Mouse (Mus musculus) MEL (cell line): Measurements from ENCODE around the gene Amhr2.

Source experiments
- BHLHE40 ChIP-seq: IDR thresholded peaks from 2 replicates; pipeline ENCODE4 v1.6.1; 2012; ENCODE audit warnings: low read depth, mild to moderate bottlenecking, inconsistent platforms, low read length, improper control_type of control experiment, borderline replicate concordance
- CHD2 ChIP-seq: IDR thresholded peaks from 2 replicates; pipeline ENCODE4 v1.6.1; 2011; ENCODE audit warnings: low read length, improper control_type of control experiment
- CTCF ChIP-seq, 3 experiments: IDR thresholded peaks in 2 of 3; conservative IDR thresholded peaks in 1 of 3; 2 replicates each; pipeline ENCODE4 v1.5.1; 2011 to 2012; ENCODE audit warnings: low read length in 3 of 3, low read depth in 2 of 3, mild to moderate bottlenecking in 2 of 3, improper control_type of control experiment in 1 of 3, inconsistent platforms in 1 of 3, mixed read lengths in 1 of 3, moderate library complexity in 1 of 3; ENCODE audit not compliant: control insufficient read depth in 1 of 3, insufficient read depth in 1 of 3, poor library complexity in 1 of 3, severe bottlenecking in 1 of 3
- E2F4 ChIP-seq: IDR thresholded peaks from 2 replicates; pipeline ENCODE4 v1.6.1; 2011; ENCODE audit warnings: low read depth, low read length, improper control_type of control experiment, borderline replicate concordance
- EP300 ChIP-seq, 2 experiments: IDR thresholded peaks; 2 replicates each; pipeline ENCODE4 v1.6.1; 2011; ENCODE audit warnings: improper control_type of control experiment in 2 of 2, low read length in 2 of 2, low read depth in 1 of 2, mild to moderate bottlenecking in 1 of 2
- GABPA ChIP-seq: IDR thresholded peaks from 2 replicates; pipeline ENCODE4 v1.6.1; 2012; ENCODE audit warnings: low read depth, mild to moderate bottlenecking, inconsistent platforms, low read length, improper control_type of control experiment, moderate library complexity
- MXI1 ChIP-seq: IDR thresholded peaks from 2 replicates; pipeline ENCODE4 v1.6.1; 2011; ENCODE audit warnings: mild to moderate bottlenecking, low read depth, low read length, improper control_type of control experiment
- POLR2A ChIP-seq, 2 experiments: IDR thresholded peaks; 2 replicates each; pipeline ENCODE4 v1.6.1; 2011 to 2012; ENCODE audit warnings: low read length in 2 of 2, mild to moderate bottlenecking in 2 of 2, control low read depth in 1 of 2, improper control_type of control experiment in 1 of 2, low read depth in 1 of 2, moderate library complexity in 1 of 2; ENCODE audit not compliant: control insufficient read depth in 1 of 2, insufficient read depth in 1 of 2, poor library complexity in 1 of 2
- POLR2AphosphoS2 ChIP-seq: IDR thresholded peaks from 2 replicates; pipeline ENCODE4 v1.6.1; 2011; ENCODE audit warnings: low read length, improper control_type of control experiment
- POLR2AphosphoS5 ChIP-seq: IDR thresholded peaks from 2 replicates; pipeline ENCODE4 v1.6.1; 2012; ENCODE audit warnings: low read depth, borderline replicate concordance, mild to moderate bottlenecking, inconsistent platforms, low read length, moderate library complexity, mixed read lengths
- SMC3 ChIP-seq: IDR thresholded peaks from 2 replicates; pipeline ENCODE4 v1.6.1; 2011; ENCODE audit warnings: low read depth, low read length, improper control_type of control experiment
- TAL1 ChIP-seq: IDR thresholded peaks from 2 replicates; pipeline ENCODE4 v1.6.1; 2012; ENCODE audit warnings: mild to moderate bottlenecking, inconsistent platforms, low read length, moderate library complexity, mixed read lengths
- UBTF ChIP-seq: IDR thresholded peaks from 2 replicates; pipeline ENCODE4 v1.6.1; 2012; ENCODE audit warnings: low read depth, mild to moderate bottlenecking, inconsistent platforms, low read length, improper control_type of control experiment, moderate library complexity, borderline replicate concordance; ENCODE audit not compliant: insufficient read depth

DNA sequence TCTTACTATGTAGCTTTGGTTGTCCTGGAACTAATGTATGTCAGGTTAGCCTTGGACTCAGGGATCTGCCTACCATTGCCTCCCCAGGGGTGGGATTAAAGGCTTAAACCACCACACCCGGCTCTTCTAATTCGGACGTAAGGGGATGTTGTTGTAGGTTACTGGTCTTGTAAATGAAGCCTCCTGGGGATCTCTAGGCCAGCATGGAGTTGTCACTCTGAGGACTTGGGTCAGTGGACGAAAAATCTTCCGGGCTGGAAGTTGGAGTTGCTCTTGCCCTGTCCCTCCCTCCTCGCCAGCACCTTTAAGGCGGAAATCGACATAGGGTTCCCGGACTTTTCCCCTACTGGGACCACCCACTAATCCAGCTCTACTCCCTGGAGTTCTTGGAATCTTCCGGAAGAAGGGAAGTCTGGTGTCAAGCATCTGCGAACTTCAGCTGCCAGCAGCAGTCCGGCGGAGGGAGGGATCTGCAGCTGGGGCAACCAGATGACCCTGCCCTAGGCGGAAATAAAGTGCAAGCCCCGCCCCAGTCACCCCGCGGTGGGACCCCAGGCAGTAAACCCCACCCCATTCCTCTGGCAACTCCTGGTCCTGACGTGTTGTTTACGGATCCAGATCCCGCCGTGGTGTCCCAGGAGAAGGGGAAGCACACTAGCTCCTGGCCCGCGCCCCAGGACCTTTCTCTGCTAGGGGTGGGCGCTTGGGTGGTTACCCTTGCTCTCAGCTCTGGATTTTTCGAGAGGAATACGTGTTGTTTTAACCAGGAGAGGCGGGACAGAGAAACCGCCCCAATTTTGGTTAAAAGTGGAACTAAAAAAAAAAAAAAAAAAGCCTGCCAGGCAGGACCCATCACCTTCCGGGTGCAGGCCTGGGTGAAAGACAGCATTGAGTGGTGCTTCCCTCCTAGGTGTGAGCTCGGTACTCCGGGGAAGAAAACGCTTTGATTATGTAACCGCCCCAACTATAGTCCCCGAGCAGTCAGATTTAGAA lies 45.6 kb upstream of the Amhr2 start:
- TF ChIP-seq BHLHE40 (no peak), E2F4 (no peak), EP300 (IDR thresholded peaks at IDR 0.05; ENCODE audit: low read depth in 1 of 2, low read length in 2 of 2) (no peak), POLR2AphosphoS5 (no peak), POLR2AphosphoS2 (no peak; the same call in 1 of the 2 replicates), CHD2 (no peak), CTCF (IDR thresholded peaks at IDR 0.05 in 2 of 3, conservative IDR thresholded peaks at IDR 0.05 in 1 of 3; ENCODE audit: control insufficient read depth in 1 of 3, insufficient read depth in 1 of 3, low read depth in 2 of 3, low read length in 3 of 3, poor library complexity in 1 of 3, severe bottlenecking in 1 of 3) (no peak), UBTF (no peak), GABPA (no peak), SMC3 (no peak), TAL1 (no peak), POLR2A (IDR thresholded peaks at IDR 0.05; ENCODE audit: control insufficient read depth in 1 of 2, insufficient read depth in 1 of 2, low read depth in 1 of 2, low read length in 2 of 2, poor library complexity in 1 of 2) (peak; percentile 37 to 67; a peak in 3 of 4 replicates), MXI1 (no peak)
